Mouse (Mus musculus) hindbrain, embryonic 13.5 days (tissue): Measurements from ENCODE around the gene Trpm3. TPM values are rescaled to one million over a fixed set of nuclear protein-coding genes. Genes with fewer than 3 reads are reported as not detected.

ENCODE experiments used
- ATAC-seq: fragments of 200-750 bp; cut with Nextera tagmentation; 2 replicates; pipeline ENCODE4 v1.8.0; 2017; ENCODE audit warnings: moderate TSS enrichment; ENCODE audit not compliant: low FRiP score
- H3K27ac ChIP-seq: fragments of 300-500 bp; sonication (generic); 2 replicates; pipeline ENCODE4 v1.5.1; 2015; ENCODE audit warnings: inconsistent platforms, mild to moderate bottlenecking, moderate library complexity
- H3K27me3 ChIP-seq: fragments of 300-500 bp; sonication (generic); 2 replicates; pipeline ENCODE4 v1.6.1; 2015; ENCODE audit warnings: mild to moderate bottlenecking, inconsistent platforms
- H3K36me3 ChIP-seq: fragments of 300-500 bp; sonication (generic); 2 replicates; pipeline ENCODE4 v1.6.1; 2015; ENCODE audit warnings: mild to moderate bottlenecking, inconsistent platforms
- H3K4me1 ChIP-seq: fragments of 300-500 bp; sonication (generic); replicated peaks from 2 replicates; pipeline ENCODE4 v1.6.1; 2015; ENCODE audit warnings: inconsistent platforms
- H3K4me2 ChIP-seq: fragments of 300-500 bp; sonication (generic); 2 replicates; pipeline ENCODE4 v1.6.1; 2015; ENCODE audit warnings: inconsistent platforms, mild to moderate bottlenecking, moderate library complexity
- H3K4me3 ChIP-seq: fragments of 300-500 bp; sonication (generic); 2 replicates; pipeline ENCODE4 v1.5.1; 2015; ENCODE audit warnings: mild to moderate bottlenecking, inconsistent platforms
- H3K9ac ChIP-seq: fragments of 300-500 bp; sonication (generic); 2 replicates; pipeline ENCODE4 v1.6.1; 2015; ENCODE audit warnings: mild to moderate bottlenecking, inconsistent platforms
- H3K9me3 ChIP-seq: fragments of 300-500 bp; sonication (generic); 2 replicates; pipeline ENCODE4 v1.6.1; 2016; ENCODE audit warnings: inconsistent platforms
- WGBS: fragments of 180-500 bp; shearing (Covaris S2); methylation state at CpG from one replicate; pipeline ENCODE4 v1.1.7; 2015; 5-methylcytosine and 5-hydroxymethylcytosine counted together
- polyA plus RNA-seq: library from polyadenylated mRNA; unstranded; fragments of >200 nt; fragmentation: Nextera tagmentation; extraction: Ambion mirVana; gene quantifications from 2 replicates; pipeline ENCODE4 v1.2.1, GENCODE M21; 2015

Gene Trpm3
- polyA plus RNA-seq, 1 experiment from 2014 or later: 33.2 TPM

DNA sequence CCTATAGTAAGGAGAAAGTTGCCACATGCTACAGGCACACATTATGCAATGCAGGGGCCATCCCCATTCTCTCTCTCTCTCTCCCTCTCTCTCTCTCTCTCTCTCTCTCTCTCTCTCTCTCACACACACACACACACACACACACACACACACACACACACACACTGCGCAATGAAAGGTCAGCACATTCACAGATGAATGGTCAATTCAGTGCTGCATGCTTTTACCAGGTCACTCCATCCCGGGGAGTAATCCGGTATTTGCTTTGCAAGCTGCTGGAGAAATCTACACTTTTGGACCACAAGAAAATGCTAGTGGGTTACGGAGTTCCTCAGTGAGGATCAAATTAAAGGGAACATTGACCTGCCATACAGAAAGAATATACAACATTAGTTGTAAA lies 537.4 kb downstream of the Trpm3 start:
- H3K9ac ChIP-seq: no peak overlapping the region
- H3K4me1 ChIP-seq: no peaks in the 10 kb centered on the region
- no peaks in the 10 kb centered on the region for H3K36me3 ChIP-seq
- no peak overlapping the region for H3K4me3 ChIP-seq
- no peaks in the 10 kb centered on the region for H3K9me3 ChIP-seq
- H3K4me2 ChIP-seq: no peak overlapping the region
- no peaks in the 10 kb centered on the region for H3K27me3 ChIP-seq
- ATAC-seq: no peak
- 64% methylated on average over 4 of the region's 4 CpGs for WGBS
- H3K27ac ChIP-seq: no peak overlapping the region

DNA sequence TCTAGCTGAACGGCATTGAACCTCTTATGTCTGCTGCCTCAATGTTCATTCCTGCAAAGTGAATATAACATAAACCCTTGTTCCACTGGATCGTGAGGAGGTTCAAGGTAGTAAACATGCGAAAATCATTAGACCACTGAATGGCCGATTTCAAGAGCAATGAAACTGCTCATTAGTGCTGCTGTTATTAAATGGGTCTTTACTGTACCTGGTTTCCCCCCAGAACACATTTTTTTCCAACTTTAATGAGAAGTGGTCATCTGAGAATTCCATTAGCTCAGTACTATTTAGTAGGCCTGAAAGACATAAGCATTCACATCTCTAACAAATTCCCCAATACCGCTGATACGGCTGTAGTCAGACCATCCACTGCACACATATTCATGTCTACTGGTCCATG lies 543.4 kb downstream of the Trpm3 start:
- Histone ChIP-seq H3K4me3 (no peak overlapping the region), H3K36me3 (no peaks in the 10 kb centered on the region), H3K4me2 (no peak overlapping the region), H3K9me3 (no peaks in the 10 kb centered on the region), H3K27me3 (no peaks in the 10 kb centered on the region), H3K9ac (no peak overlapping the region), H3K4me1 (no peaks in the 10 kb centered on the region), H3K27ac (no peak overlapping the region)
- 93% methylated on average over 6 of the region's 6 CpGs for WGBS
- no peak for ATAC-seq

DNA sequence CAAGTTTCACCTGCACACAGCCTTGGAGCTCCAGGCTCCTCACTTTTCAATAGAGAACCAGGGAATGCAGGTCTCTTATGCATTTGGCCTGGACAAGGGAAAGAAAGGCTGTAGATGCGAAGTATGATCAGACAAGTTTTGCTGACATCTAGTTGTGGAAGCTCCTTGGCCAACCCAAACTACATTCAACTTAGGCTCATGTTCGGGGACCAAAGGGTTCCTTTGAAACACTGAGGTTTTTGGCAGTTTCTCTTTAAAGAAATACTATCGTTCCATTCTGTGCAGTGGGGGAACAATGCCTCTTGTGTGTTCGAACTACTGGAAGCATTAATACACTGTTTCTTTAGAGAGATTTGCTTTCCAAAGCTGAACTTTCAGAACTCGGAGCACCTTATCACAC lies 553.1 kb downstream of the Trpm3 start:
- H3K36me3 ChIP-seq: no peaks in the 10 kb centered on the region
- peaks cover 4% of the 10 kb centered on the region for H3K4me1 ChIP-seq
- no peak overlapping the region for H3K4me2 ChIP-seq
- H3K27me3 ChIP-seq: peaks cover 6% of the 10 kb centered on the region; the same call in 1 of the 2 replicates
- no peaks in the 10 kb centered on the region for H3K9me3 ChIP-seq
- H3K9ac ChIP-seq: no peak overlapping the region
- 72% methylated on average over 5 of the region's 5 CpGs for WGBS
- no peak overlapping the region for H3K4me3 ChIP-seq
- H3K27ac ChIP-seq: no peak overlapping the region
- ATAC-seq: no peak

DNA sequence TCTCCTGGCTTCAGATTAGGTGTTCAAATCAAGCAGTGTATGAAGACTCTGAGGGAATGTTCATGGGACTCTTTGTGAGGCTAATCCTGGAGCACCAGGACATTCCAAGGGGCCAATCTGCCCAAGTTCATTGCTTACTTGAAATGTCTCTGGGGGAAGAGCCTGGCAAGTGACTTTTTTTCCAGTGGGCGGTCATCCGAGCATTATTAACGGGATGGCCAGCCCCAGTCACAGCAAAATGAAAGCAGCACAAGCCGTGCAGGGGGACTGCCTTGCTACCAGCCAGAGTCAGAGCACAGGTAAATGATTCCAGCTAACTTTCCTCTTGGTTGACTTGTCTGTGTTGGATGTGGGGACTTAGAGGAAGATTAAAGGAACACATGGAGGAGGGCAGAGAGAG lies 553.7 kb downstream of the Trpm3 start:
- no peak overlapping the region for H3K9ac ChIP-seq
- WGBS: 30% methylated on average over 4 of the region's 4 CpGs

DNA sequence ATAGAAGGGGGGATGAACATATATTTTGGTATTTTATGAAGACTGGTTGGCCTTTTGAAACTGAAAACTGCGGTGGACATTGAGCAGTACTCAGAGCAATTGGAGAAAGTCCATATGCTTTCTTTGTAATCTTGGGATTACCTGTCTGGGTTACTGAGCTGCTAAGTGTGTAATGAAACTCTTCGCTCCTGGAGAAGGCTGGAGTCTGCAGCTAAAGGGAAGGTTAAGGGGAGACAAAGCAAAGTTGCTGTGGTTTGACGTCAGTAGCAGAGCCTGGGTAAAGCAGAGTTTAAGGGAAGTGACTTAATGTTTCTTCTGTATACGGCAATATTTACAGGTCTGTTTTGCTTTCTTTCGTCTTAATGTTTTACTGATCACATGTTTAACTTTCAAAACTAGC lies 554.1 kb downstream of the Trpm3 start:
- Histone ChIP-seq H3K27ac (no peak overlapping the region; the same call in 1 of the 2 replicates), H3K27me3 (peaks cover 6% of the 10 kb centered on the region; the same call in 1 of the 2 replicates), H3K4me2 (no peak overlapping the region), H3K9ac (no peak overlapping the region), H3K36me3 (no peaks in the 10 kb centered on the region), H3K4me3 (no peak overlapping the region), H3K9me3 (no peaks in the 10 kb centered on the region), H3K4me1 (peaks cover 4% of the 10 kb centered on the region)
- 71% methylated on average over 5 of the region's 5 CpGs for WGBS
- no peak for ATAC-seq

More for the DNA sequence above, 553.7 kb downstream of the Trpm3 start:
- H3K27ac ChIP-seq: no peak overlapping the region; the same call in none of the 2 replicates
- peaks cover 4% of the 10 kb centered on the region for H3K4me1 ChIP-seq
- peaks cover 6% of the 10 kb centered on the region; the same call in 1 of the 2 replicates for H3K27me3 ChIP-seq
- no peaks in the 10 kb centered on the region for H3K36me3 ChIP-seq
- no peaks in the 10 kb centered on the region for H3K9me3 ChIP-seq
- ATAC-seq: no peak
- no peak overlapping the region for H3K4me2 ChIP-seq
- no peak overlapping the region for H3K4me3 ChIP-seq

DNA sequence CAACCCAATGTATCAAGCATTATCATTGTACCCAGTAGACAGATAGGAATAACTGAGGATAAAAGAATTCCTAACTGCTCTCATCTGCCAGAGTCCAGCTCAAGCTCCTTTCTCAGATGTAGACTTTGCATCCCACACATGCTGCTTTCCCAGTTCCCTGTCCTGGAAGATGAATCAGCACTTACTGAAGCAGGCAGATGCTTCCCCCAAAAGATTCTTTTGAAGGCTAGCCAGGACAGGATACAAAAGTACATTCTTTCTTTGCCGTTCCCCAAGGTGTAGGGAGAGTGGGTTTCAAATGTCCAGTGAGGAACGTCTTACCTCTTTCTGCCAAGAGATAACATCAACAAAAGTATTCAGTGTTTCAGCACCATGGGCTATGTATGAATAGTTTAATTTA lies 556.6 kb downstream of the Trpm3 start:
- Histone ChIP-seq H3K27ac (no peak overlapping the region), H3K27me3 (peaks cover 10% of the 10 kb centered on the region), H3K4me3 (no peak overlapping the region), H3K4me1 (peaks cover 4% of the 10 kb centered on the region), H3K9me3 (no peaks in the 10 kb centered on the region), H3K36me3 (no peaks in the 10 kb centered on the region), H3K4me2 (no peak overlapping the region), H3K9ac (no peak overlapping the region)
- ATAC-seq: no peak
- 52% methylated on average over 2 of the region's 2 CpGs for WGBS

DNA sequence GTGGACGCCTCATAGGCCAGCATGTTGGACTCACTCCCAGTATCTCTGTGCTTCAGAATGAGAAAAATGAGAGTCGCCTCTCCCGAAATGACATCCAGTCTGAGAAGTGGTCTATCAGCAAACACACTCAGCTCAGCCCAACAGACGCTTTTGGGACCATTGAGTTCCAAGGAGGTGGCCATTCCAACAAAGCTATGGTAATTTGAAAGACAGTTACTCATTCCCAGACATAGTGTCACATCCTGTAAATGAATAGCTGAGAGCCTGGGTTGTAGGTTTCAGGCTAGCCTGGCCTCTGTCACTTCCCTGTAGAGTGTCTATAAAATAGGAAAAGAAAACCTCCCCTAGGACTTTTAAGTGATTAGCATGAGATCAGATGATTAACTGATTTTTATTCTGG lies 559.9 kb downstream of the Trpm3 start:
- Histone ChIP-seq H3K4me2 (no peak overlapping the region), H3K27ac (no peak overlapping the region), H3K9me3 (no peaks in the 10 kb centered on the region), H3K4me3 (no peak overlapping the region), H3K36me3 (no peaks in the 10 kb centered on the region), H3K27me3 (peaks cover 4% of the 10 kb centered on the region; the same call in 1 of the 2 replicates), H3K4me1 (peaks cover 2% of the 10 kb centered on the region; the same call in 1 of the 2 replicates), H3K9ac (no peak overlapping the region)
- no peak for ATAC-seq
- WGBS: 81% methylated on average over 4 of the region's 4 CpGs

DNA sequence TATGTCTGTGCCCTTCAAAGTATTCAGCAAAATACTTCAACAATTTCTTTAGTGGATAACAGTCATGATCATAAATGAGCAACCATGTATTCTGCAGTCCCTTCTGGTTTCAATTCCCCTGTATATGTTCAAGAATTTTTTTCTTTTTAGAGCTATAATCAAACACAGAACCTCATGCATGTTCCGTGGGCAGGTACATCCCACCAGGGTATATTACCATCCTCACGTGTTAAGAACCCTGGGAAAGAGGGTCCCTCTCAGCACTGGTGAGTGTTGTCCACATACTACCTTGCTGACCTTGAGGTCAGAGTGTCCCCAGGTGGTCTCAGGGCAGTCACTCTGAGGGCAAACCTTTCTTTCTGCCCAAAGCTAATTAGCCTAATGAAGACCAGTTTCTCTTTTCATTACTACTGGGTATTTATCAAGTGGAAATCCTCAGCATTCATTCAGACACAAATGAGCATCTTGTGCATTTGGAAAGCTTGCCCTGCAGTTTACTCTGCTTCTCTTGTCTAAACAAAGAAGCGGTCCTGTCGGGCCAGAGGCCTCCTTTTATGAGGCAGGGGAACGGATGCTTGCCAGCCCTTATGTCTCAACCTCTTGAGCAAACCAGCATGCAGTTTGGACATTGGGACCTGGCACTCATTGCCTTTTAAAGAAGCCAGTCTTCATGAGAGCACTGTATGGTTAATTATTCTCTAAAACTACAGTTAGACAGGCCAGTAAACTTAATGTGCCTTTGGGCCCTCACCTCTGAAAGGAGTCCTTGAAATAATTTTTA lies 562.2 kb downstream of the Trpm3 start:
- peaks cover 5% of the 10 kb centered on the region; the same call in 1 of the 2 replicates for H3K4me1 ChIP-seq
- no peak overlapping the region for H3K9ac ChIP-seq
- WGBS: 18% methylated on average over 5 of the region's 5 CpGs
- H3K27me3 ChIP-seq: peaks cover 8% of the 10 kb centered on the region; the same call in 1 of the 2 replicates
- no peak overlapping the region for H3K4me3 ChIP-seq
- no peak overlapping the region for H3K4me2 ChIP-seq
- H3K27ac ChIP-seq: no peak overlapping the region
- no peaks in the 10 kb centered on the region for H3K9me3 ChIP-seq
- no peaks in the 10 kb centered on the region for H3K36me3 ChIP-seq
- ATAC-seq: no peak

DNA sequence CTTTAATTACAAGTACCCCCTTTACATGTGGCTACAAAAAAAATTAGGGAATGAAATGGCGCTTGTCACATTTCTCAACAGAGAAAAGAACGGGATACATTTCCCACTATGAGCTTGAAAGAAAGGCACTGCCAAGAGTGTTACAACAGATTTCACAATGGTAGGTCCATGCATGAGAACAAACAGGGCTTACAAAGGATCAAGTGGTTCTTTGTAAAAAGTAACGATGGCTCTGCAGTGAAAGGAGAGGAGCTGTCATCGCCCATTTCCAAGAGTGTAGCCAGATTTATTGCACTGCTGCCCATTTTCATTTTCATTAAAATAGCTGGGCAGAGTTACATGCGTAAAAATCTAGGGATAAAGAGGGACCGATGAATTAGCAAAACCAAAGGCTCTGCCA lies 565.0 kb downstream of the Trpm3 start:
- no peaks in the 10 kb centered on the region for H3K9me3 ChIP-seq
- H3K27me3 ChIP-seq: 0 out of 2 replicates have a peak, but pooled peaks cover 3% of the 10 kb centered on the region
- H3K4me1 ChIP-seq: peaks cover 5% of the 10 kb centered on the region; the same call in 1 of the 2 replicates
- H3K27ac ChIP-seq: no peak overlapping the region
- no peak for ATAC-seq
- H3K4me2 ChIP-seq: no peak overlapping the region
- no peaks in the 10 kb centered on the region for H3K36me3 ChIP-seq
- WGBS: 28% methylated on average over 6 of the region's 6 CpGs
- H3K9ac ChIP-seq: no peak overlapping the region
- H3K4me3 ChIP-seq: no peak overlapping the region

DNA sequence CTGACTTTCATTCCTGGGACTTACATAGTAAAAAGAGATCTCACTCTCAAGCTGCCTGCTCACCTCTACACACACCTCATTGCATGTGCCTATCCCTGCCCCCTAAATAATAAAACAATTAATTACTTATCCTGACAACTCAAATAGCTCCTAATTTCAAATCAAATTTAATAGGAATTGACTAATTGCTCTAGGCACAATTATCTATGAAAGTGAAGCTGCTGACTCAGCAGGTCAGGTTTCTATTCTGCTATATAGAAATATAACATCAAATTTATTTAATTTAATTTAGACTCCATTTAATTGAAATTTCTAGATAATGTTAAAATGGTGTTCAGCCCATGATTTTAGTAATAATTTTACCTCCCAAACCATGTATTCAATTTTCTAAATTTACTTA lies 566.6 kb downstream of the Trpm3 start:
- H3K4me3 ChIP-seq: no peak overlapping the region
- H3K4me1 ChIP-seq: peaks cover 5% of the 10 kb centered on the region; the same call in 1 of the 2 replicates
- ATAC-seq: no peak
- 0 out of 2 replicates have a peak, but pooled peaks cover 3% of the 10 kb centered on the region for H3K27me3 ChIP-seq
- no peak overlapping the region for H3K9ac ChIP-seq
- H3K4me2 ChIP-seq: no peak overlapping the region
- no peaks in the 10 kb centered on the region for H3K9me3 ChIP-seq
- H3K36me3 ChIP-seq: no peaks in the 10 kb centered on the region
- H3K27ac ChIP-seq: no peak overlapping the region

DNA sequence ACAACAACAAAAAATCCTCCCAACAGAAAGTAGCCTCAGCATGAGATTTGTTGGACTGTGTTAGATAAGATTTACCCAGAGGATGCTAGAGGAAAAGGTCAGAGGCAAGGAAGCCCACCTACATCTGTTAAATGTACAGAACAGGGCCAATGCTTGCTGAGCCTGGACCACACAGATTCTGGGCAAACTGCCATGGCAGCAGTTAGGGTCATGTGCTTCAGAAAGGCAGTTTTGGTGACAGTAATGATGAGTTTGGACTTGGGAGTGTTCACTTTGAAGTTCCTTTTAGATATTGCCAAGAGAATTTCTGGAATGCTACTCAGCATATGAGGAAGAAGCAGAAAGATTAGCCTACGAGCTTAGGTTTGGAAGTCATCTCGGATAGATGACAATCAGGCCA lies 580.2 kb downstream of the Trpm3 start:
- ATAC-seq: no peak
- Histone ChIP-seq H3K9me3 (no peaks in the 10 kb centered on the region), H3K36me3 (no peaks in the 10 kb centered on the region), H3K4me2 (no peak overlapping the region), H3K27me3 (no peaks in the 10 kb centered on the region), H3K4me1 (no peaks in the 10 kb centered on the region), H3K27ac (no peak overlapping the region), H3K4me3 (no peak overlapping the region), H3K9ac (no peak overlapping the region)
- WGBS: 85% methylated on average over 2 of the region's 2 CpGs

DNA sequence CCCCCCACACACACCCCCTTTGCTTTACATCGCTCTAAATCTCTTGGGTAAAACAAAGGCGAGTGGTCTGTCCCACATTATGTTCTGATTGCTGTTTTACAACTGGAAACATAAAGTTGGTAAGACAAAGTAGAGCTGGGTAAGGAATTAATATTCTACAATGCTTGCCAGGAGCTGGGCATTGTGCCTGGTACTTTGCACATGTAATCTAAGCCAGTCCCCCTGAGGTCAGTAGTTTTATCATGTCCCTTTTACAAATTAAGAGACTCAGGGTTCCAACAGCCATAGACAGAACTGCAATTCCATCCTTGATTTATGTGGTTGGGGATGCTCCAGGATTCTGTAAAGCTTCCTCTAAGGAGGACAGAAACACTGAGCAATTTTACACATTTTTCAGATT lies 591.0 kb downstream of the Trpm3 start:
- Histone ChIP-seq H3K4me2 (no peak overlapping the region), H3K27ac (no peak overlapping the region), H3K36me3 (no peaks in the 10 kb centered on the region), H3K27me3 (no peaks in the 10 kb centered on the region), H3K9me3 (no peaks in the 10 kb centered on the region), H3K4me3 (no peak overlapping the region), H3K9ac (no peak overlapping the region), H3K4me1 (0 out of 2 replicates have a peak, but pooled peaks cover 4% of the 10 kb centered on the region)
- WGBS: 68% methylated on average over 2 of the region's 2 CpGs
- no peak for ATAC-seq

DNA sequence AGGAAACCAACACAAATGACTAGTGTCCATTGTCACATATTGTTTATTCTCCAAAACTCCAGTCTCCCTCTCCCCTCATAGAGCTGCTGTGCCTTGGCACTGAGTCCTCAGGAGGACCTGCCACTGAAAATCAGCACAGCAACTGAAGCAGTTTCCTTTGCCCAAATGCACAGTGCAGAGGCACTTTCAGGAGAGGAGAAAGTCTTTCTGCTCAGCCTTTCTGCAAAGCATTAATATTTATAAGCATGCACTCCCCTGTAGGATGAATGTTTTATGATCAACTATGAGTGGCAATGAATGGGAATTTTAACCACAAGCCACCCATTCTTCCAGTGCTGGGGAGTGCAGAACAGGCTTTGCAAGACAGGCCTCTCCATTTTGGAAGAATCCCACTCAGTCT lies 592.1 kb downstream of the Trpm3 start:
- no peak overlapping the region for H3K4me2 ChIP-seq
- no peak overlapping the region for H3K9ac ChIP-seq
- H3K27ac ChIP-seq: no peak overlapping the region
- no peaks in the 10 kb centered on the region for H3K36me3 ChIP-seq
- H3K4me1 ChIP-seq: 0 out of 2 replicates have a peak, but pooled peaks cover 4% of the 10 kb centered on the region
- ATAC-seq: 0 out of 2 replicates have a peak, but pooled peaks have one; percentile 24
- H3K9me3 ChIP-seq: no peaks in the 10 kb centered on the region
- no peaks in the 10 kb centered on the region for H3K27me3 ChIP-seq
- no peak overlapping the region for H3K4me3 ChIP-seq
